Mouse (Mus musculus): ENCODE results near the gene Ttc39d.

DNA sequence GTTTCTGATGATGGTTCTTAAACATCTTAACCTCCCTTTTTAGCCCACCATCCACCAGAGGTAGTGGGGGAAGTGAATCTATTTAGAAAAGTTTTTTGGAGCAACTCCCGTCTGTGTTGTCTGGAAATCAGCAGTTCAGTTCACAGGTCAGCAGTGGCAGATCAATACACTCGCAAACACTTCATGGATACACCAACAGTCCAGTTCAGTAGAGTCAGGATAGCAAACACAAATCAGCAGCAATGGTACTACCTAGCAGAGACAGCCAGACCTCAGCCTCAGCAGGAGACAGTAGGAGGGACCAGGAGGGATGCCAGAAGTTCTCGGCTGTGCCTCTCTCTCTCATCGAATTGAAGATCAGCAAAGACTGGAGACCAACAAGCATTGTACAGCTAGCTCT is 35.3 kb upstream of the Ttc39d start:
- TF ChIP-seq CTCF (IDR thresholded peaks at IDR 0.05; ENCODE audit: borderline replicate concordance, insufficient read depth, low read length) (no peak), POLR2A (IDR thresholded peaks at IDR 0.05; ENCODE audit: low read depth, low read length) (no peak)

All from embryonic fibroblast, embryonic 13.5 days (primary cell).